Mouse (Mus musculus): ENCODE measurements around the gene Stard3nl. TPM values are rescaled to one million over a fixed set of nuclear protein-coding genes. Genes with fewer than 3 reads are reported as not detected.
"Not testable (repeated sequence)": the region's sequence is repeated elsewhere in the genome, so short reads cannot be mapped to it uniquely, and the experiment has no call there.

Gene Stard3nl
- polyA plus RNA-seq, 1 experiment from 2014 or later, result 116 TPM

GRCm38 (mm10) chr13:19352795-19353194 is 42.8 kb downstream of the Stard3nl start:
- ATAC-seq (ENCODE audit: insufficient number of reproducible peaks, insufficient read depth, low FRiP score, low TSS enrichment), result no peak
- H3K4me1 ChIP-seq, result no peaks in the 10 kb centered on the region
- peaks cover 14% of the 10 kb centered on the region for H3K36me3 ChIP-seq
- H3K4me2 ChIP-seq (replicated peaks), result no peak overlapping the region
- no peak overlapping the region for H3K9ac ChIP-seq
- no peak overlapping the region for H3K4me3 ChIP-seq
- no peak overlapping the region for H3K27ac ChIP-seq
- H3K27me3 ChIP-seq, result no peaks in the 10 kb centered on the region
- WGBS, result 80% methylated on average over 3 of the region's 3 CpGs
- H3K9me3 ChIP-seq, result no peaks in the 10 kb centered on the region

GRCm38 (mm10) chr13:19340356-19340755 is 55.2 kb downstream of the Stard3nl start:
- H3K36me3 ChIP-seq; H3K27me3 ChIP-seq; H3K4me2 ChIP-seq (replicated peaks); ATAC-seq (ENCODE audit: insufficient number of reproducible peaks, insufficient read depth, low FRiP score, low TSS enrichment); H3K4me1 ChIP-seq; H3K27ac ChIP-seq; H3K4me3 ChIP-seq; H3K9me3 ChIP-seq; H3K9ac ChIP-seq: not testable (repeated sequence)
- WGBS, result 78% methylated on average over 1 of the region's 1 CpGs

- WGBS, result 77% methylated on average over 1 of the region's 1 CpGs
- not testable (repeated sequence) for H3K4me2 ChIP-seq (replicated peaks); H3K27ac ChIP-seq; H3K9ac ChIP-seq; H3K9me3 ChIP-seq; H3K27me3 ChIP-seq; H3K4me1 ChIP-seq; H3K36me3 ChIP-seq; ATAC-seq (ENCODE audit: insufficient number of reproducible peaks, insufficient read depth, low FRiP score, low TSS enrichment); H3K4me3 ChIP-seq
These were observed 59.3 kb downstream of the Stard3nl start for GRCm38 (mm10) chr13:19336310-19336709.

Other genes starting within 250 kb of the Stard3nl start
- gene Epdr1, start 224.1 kb upstream of the Stard3nl start, polyA plus RNA-seq (2016; fragmentation: Nextera tagmentation; extraction: Ambion mirVana), result 20.2 TPM in 2 replicates
- 3.0 and 3.5 TPM in 2 replicates for gene Sfrp4, start 227.3 kb upstream of the Stard3nl start, polyA plus RNA-seq (2016; fragmentation: Nextera tagmentation; extraction: Ambion mirVana)

Data from embryonic facial prominence, embryonic 12.5 days (tissue).